Mouse (Mus musculus) heart, embryonic 12.5 days (tissue): ENCODE results near the gene Aagab. TPM values are rescaled to one million over a fixed set of nuclear protein-coding genes. Genes with fewer than 3 reads are reported as not detected.

Source experiments
- ATAC-seq: fragments of 200-750 bp; cut with Nextera tagmentation; 2 replicates; pipeline ENCODE4 v1.8.0; 2017; ENCODE audit warnings: moderate TSS enrichment, moderate library complexity; ENCODE audit not compliant: insufficient number of reproducible peaks, low FRiP score
- H3K27ac ChIP-seq: fragments of 300-500 bp; sonication (generic); 2 replicates; pipeline ENCODE4 v1.5.1; 2016; ENCODE audit warnings: mild to moderate bottlenecking, moderate library complexity; ENCODE audit not compliant: poor library complexity, severe bottlenecking
- H3K27me3 ChIP-seq: fragments of 300-500 bp; sonication (generic); replicated peaks from 2 replicates; pipeline ENCODE4 v1.6.1; 2016; ENCODE audit warnings: mild to moderate bottlenecking, moderate library complexity
- H3K36me3 ChIP-seq: fragments of 300-500 bp; sonication (generic); 2 replicates; pipeline ENCODE4 v1.6.1; 2016; ENCODE audit warnings: mild to moderate bottlenecking, moderate library complexity
- H3K4me1 ChIP-seq: fragments of 300-500 bp; sonication (generic); replicated peaks from 2 replicates; pipeline ENCODE4 v1.6.1; 2016; ENCODE audit warnings: mild to moderate bottlenecking
- H3K4me2 ChIP-seq: fragments of 300-500 bp; sonication (generic); 2 replicates; pipeline ENCODE4 v1.6.1; 2016; ENCODE audit warnings: mild to moderate bottlenecking, moderate library complexity
- H3K4me3 ChIP-seq: fragments of 300-500 bp; sonication (generic); 2 replicates; pipeline ENCODE4 v1.5.1; 2016; ENCODE audit warnings: mild to moderate bottlenecking
- H3K9ac ChIP-seq: fragments of 300-500 bp; sonication (generic); 2 replicates; pipeline ENCODE4 v1.6.1; 2016; ENCODE audit warnings: mild to moderate bottlenecking, moderate library complexity
- H3K9me3 ChIP-seq: fragments of 300-500 bp; sonication (generic); replicated peaks from 2 replicates; pipeline ENCODE4 v1.6.1; 2016; ENCODE audit warnings: mild to moderate bottlenecking, moderate library complexity
- WGBS: fragments of 180-500 bp; shearing (Covaris S2); methylation state at CpG from one replicate; pipeline ENCODE4 v1.1.7; 2016; 5-methylcytosine and 5-hydroxymethylcytosine counted together
- polyA plus RNA-seq: library from polyadenylated mRNA; unstranded; fragments of >200 nt; fragmentation: Nextera tagmentation; extraction: Ambion mirVana; gene quantifications from 2 replicates; pipeline ENCODE4 v1.2.1, GENCODE M21; 2016

Gene Aagab
- polyA plus RNA-seq, 1 experiment from 2014 or later, result 23.2 TPM

GRCm38 (mm10) chr9:63617967-63618366 is 15.5 kb downstream of the Aagab start:
- Histone ChIP-seq H3K36me3 (peaks cover 49% of the 10 kb centered on the region), H3K27ac (no peak overlapping the region), H3K9me3 (no peaks in the 10 kb centered on the region), H3K9ac (no peak overlapping the region), H3K4me3 (no peak overlapping the region), H3K4me1 (peaks cover 6% of the 10 kb centered on the region), H3K4me2 (no peak overlapping the region), H3K27me3 (no peaks in the 10 kb centered on the region)
- no peak for ATAC-seq
- 93% methylated on average over 2 of the region's 2 CpGs for WGBS

DNA sequence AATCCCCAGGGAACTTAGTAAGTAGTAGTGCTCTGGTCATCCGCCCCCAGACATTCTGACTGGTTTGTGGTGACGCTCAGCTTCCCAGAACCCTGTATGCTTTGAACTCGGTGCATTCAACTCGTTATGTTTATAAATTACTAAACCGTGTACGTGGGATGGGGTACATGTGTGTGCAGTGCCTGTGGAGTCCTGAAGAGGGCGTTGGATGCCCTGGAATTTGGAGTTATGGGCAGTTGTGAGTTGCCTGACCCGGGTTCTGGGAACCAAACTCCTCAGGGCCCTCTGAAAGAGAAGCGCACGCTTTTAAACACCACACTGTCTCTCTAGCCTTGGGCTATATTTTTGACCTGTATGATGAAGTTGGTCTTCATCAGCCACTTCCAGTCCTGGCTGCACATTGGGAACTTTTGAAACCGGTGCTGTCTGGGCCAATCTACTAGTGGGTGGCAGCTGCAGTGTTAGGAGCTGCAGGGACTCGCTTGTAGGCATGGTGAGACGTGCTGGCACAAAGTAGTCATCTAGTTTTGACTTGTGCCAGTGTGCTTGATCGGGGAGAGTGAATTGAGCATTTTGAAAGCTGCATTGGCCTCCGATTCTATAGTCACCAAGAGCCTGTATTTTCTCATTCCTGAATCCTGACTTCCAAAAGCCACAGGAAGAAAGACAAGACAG is 21.6 kb downstream of the Aagab start:
- Histone ChIP-seq H3K9ac (no peak overlapping the region), H3K9me3 (no peaks in the 10 kb centered on the region), H3K36me3 (peaks cover 59% of the 10 kb centered on the region), H3K27me3 (no peaks in the 10 kb centered on the region), H3K27ac (no peak overlapping the region), H3K4me1 (no peaks in the 10 kb centered on the region), H3K4me3 (no peak overlapping the region), H3K4me2 (no peak overlapping the region)
- no peak for ATAC-seq
- WGBS, result 86% methylated on average over 15 of the region's 15 CpGs

DNA sequence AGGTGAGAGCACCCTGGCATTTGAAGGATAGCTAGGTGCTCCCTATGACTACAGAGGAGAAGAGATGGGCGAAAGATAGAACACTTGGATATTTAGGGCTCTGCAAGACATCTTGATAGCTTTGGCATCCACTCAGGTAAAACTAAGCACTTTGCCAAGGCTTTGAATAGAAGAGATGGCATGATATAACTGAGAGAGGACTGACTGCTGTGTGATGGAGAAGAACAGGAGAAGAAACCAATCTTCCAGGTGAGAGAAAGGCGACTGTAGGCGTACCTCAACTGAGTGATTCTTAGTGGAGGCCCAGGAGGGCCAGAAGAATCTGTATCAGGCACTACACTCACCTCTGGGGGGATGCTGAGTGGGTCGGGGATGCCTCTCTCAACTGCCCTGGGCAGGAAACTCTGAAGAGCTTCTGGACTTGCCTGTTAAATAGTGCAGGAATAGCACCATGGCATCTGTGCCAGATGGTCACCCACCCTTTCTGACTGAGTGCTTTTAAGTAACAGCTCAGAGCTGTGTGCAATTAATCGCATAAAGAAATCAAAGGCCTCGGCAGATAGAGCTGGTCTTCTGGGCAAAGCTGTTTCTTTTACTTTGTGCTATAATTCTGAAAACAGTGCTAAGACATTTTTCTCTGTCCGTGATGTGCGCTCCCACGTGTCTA is 22.8 kb downstream of the Aagab start:
- Histone ChIP-seq H3K27me3 (no peaks in the 10 kb centered on the region), H3K4me2 (no peak overlapping the region), H3K9ac (no peak overlapping the region), H3K27ac (no peak overlapping the region), H3K4me1 (no peaks in the 10 kb centered on the region), H3K36me3 (peaks cover 57% of the 10 kb centered on the region), H3K9me3 (no peaks in the 10 kb centered on the region), H3K4me3 (no peak overlapping the region)
- 90% methylated on average over 9 of the region's 9 CpGs for WGBS
- no peak for ATAC-seq

GRCm38 (mm10) chr9:63632045-63632444 is 29.6 kb downstream of the Aagab start:
- no peaks in the 10 kb centered on the region for H3K4me1 ChIP-seq
- no peaks in the 10 kb centered on the region for H3K27me3 ChIP-seq
- H3K27ac ChIP-seq, result no peak overlapping the region
- H3K9ac ChIP-seq, result no peak overlapping the region
- no peak overlapping the region for H3K4me3 ChIP-seq
- ATAC-seq, result no peak
- H3K36me3 ChIP-seq, result peaks cover 49% of the 10 kb centered on the region
- no peaks in the 10 kb centered on the region for H3K9me3 ChIP-seq
- 92% methylated on average over 4 of the region's 4 CpGs for WGBS
- no peak overlapping the region for H3K4me2 ChIP-seq

DNA sequence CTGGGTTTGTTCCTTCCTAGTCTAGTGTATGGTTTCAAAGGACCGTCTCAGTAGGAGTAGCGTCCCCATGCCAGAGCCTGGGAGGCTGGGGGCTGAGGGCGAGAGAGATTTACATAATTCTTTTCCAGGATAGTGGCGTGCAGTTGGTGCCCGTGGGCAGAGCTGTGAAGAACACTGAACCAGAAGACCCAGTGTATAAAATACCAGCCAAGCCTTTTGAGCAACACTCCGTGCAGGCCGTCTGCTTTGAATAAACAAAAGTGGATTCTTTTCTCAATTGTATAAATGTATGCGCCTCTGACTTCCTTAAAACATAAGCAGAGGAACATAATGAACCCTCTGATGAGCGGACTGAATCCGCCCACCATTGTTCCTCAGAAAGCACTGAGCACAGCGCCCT is 30.5 kb downstream of the Aagab start:
- H3K36me3 ChIP-seq, result peaks cover 44% of the 10 kb centered on the region
- no peak overlapping the region for H3K4me2 ChIP-seq
- H3K9ac ChIP-seq, result no peak overlapping the region
- no peaks in the 10 kb centered on the region for H3K9me3 ChIP-seq
- WGBS, result 89% methylated on average over 11 of the region's 11 CpGs
- no peak overlapping the region for H3K4me3 ChIP-seq
- no peak for ATAC-seq
- H3K27me3 ChIP-seq, result no peaks in the 10 kb centered on the region
- H3K4me1 ChIP-seq, result no peaks in the 10 kb centered on the region
- no peak overlapping the region for H3K27ac ChIP-seq

DNA sequence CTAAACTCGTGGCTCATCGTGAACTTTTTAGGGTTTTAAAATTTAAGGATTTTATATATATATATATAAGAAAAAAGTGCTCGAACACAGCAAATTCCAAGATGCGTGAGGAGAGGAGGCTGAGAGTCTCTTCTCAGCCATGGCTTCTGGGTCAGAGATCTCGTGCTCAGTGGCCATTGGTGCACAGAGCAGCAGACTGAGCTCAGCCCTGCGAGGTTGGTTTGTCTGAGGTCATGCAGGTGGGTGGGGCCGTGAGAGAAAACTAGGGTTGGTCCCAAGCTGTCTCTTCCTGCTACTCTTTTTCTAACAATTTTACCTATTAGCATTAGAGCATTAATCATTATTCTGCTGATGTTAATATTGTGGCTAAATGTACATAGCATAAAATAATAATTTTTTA is 30.9 kb downstream of the Aagab start:
- Histone ChIP-seq H3K4me2 (no peak overlapping the region), H3K36me3 (peaks cover 40% of the 10 kb centered on the region)
- whole genome bisulfite sequencing, result 81% methylated on average over 7 of the region's 7 CpGs

GRCm38 (mm10) chr9:63636113-63636512 is 33.7 kb downstream of the Aagab start:
- ATAC-seq, result no peak
- no peak overlapping the region for H3K9ac ChIP-seq
- WGBS, result 71% methylated on average over 7 of the region's 7 CpGs

More for the DNA sequence above, 30.9 kb downstream of the Aagab start:
- Histone ChIP-seq H3K9ac (no peak overlapping the region), H3K9me3 (no peaks in the 10 kb centered on the region), H3K4me3 (no peak overlapping the region), H3K27me3 (no peaks in the 10 kb centered on the region), H3K27ac (no peak overlapping the region), H3K4me1 (no peaks in the 10 kb centered on the region)
- no peak for ATAC-seq

DNA sequence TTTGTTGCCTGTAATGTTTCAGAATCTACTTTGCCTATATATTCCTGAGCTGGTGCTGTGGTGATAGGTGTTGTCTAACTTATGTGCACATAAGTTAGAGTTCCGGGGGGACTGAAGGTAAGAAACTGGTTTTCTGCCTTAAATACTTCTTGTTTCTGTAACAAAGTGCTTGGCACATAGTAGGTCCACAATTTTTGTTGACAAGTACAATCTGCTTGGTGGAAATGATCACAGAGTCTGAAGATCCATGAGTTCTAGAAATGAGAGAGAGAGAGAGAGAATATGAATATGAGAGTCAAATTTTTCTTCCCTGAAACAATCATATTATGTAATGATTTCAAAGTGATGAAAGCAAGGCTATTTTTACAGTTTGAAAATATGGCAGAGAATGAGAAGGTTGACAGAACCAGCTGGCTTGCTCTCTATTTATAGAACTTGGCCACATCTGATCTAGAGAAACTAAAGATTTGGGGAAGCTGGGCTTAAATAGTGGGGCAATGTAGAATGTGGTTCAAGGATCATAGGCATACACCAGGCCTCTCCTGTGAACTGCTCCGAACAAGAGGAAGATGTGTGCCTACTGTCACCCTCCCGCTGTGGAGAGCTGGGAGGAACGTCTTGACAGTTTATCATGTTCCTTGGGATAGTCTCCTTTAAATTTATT is 39.7 kb downstream of the Aagab start:
- no peak for ATAC-seq
- H3K4me3 ChIP-seq, result no peak overlapping the region
- H3K4me1 ChIP-seq, result peaks cover 15% of the 10 kb centered on the region
- no peaks in the 10 kb centered on the region for H3K9me3 ChIP-seq
- no peak overlapping the region for H3K9ac ChIP-seq
- 84% methylated on average over 4 of the region's 4 CpGs for WGBS
- H3K27ac ChIP-seq, result no peak overlapping the region
- no peaks in the 10 kb centered on the region for H3K27me3 ChIP-seq
- no peak overlapping the region for H3K4me2 ChIP-seq
- H3K36me3 ChIP-seq, result peaks cover 61% of the 10 kb centered on the region

More at GRCm38 (mm10) chr9:63636113-63636512, 33.7 kb downstream of the Aagab start:
- Histone ChIP-seq H3K4me1 (no peaks in the 10 kb centered on the region), H3K27me3 (no peaks in the 10 kb centered on the region), H3K4me2 (no peak overlapping the region), H3K4me3 (no peak overlapping the region), H3K27ac (no peak overlapping the region), H3K9me3 (no peaks in the 10 kb centered on the region), H3K36me3 (peaks cover 47% of the 10 kb centered on the region)

DNA sequence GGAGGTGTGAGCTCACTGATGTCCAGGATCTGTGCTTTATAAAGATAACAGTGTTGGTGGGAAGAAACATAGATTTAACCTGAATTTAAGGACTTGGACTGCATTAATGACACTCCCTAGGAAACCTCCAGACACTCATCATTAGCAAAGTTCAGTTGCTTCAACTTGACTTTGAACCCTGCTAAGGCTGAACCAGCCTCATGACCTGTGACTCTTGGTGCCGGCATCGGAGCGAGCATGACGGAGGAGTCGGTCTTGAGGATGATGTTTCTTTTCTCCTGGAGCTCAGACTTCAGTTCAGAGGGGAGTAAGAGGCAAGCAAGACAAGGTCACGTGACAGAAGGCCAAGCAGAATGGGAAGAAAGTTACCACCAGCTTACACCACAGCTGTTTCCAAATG is 41.6 kb downstream of the Aagab start:
- Histone ChIP-seq H3K27me3 (no peaks in the 10 kb centered on the region), H3K9ac (no peak overlapping the region), H3K4me2 (no peak overlapping the region), H3K27ac (no peak overlapping the region), H3K36me3 (peaks cover 71% of the 10 kb centered on the region), H3K4me1 (peaks cover 15% of the 10 kb centered on the region), H3K9me3 (no peaks in the 10 kb centered on the region), H3K4me3 (no peak overlapping the region)
- ATAC-seq, result no peak
- 87% methylated on average over 6 of the region's 6 CpGs for WGBS

DNA sequence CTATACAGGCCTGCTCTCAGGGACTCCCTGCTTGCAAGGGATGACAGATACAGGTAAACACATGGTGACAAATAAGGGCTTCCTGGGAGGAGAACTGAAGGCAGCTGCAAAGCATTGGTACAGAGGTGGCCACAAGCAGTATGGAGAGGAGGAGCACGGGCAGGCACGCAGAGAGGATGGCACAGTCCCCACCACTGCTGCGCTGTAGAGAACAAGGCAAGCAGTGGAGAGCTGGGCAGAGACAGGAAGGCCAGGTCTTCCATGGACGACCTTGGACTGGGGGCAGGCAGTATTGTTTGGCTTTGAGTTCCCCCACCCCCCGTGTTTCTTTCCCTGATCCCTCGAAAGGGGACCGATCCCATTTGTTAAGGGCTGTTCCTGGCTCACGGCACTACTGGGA is 42.6 kb downstream of the Aagab start:
- 80% methylated on average over 8 of the region's 8 CpGs for WGBS
- ATAC-seq, result no peak
- no peaks in the 10 kb centered on the region for H3K9me3 ChIP-seq
- no peak overlapping the region for H3K27ac ChIP-seq
- H3K36me3 ChIP-seq, result peaks cover 71% of the 10 kb centered on the region
- H3K4me2 ChIP-seq, result no peak overlapping the region
- no peaks in the 10 kb centered on the region for H3K27me3 ChIP-seq
- H3K9ac ChIP-seq, result no peak overlapping the region
- no peak overlapping the region for H3K4me3 ChIP-seq
- H3K4me1 ChIP-seq, result peaks cover 15% of the 10 kb centered on the region

DNA sequence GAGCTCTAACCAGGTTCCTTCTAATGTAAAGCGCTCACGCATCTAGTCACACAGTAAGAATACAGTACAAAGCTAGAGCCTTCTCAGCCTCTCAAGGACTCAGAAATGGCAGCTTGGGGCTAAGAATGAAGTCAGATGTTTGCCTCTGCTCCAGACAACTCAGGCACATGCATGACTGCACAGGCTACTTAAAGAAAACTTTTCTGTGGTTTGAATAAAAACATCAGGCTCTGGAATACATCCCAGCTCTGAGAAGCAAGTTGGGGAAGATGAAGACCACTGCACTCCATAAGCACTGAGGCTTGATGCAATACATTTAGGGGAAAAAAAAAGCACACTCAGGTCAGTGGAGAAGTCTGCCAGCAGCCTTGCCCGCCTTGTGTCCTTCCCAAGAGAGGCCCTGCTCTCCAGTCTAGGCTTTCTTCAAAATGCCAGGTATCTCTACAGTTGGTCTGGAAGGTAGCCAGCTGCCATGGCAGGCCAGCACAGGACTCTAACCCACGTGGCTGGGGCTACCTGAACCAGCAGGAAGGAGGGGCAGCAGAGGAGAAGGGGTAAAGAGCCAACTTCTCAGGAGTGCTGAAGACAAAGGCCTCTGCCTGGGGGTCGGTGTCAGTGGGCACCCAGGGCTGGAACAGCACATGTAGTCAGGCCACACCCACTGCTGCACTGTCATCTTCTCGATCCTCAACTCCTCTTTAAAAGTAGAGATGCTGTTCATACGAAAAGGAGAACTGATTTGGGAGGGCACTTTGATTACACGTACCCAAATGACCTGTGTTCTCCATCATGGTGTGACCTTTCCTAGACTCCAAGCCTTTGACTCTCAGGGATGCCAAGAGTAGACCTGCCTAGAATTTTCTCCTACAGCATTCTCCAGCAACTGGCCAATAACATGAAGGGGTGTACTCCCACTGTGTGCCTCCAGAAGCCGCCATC is 45.4 kb downstream of the Aagab start:
- WGBS, result 80% methylated on average over 9 of the region's 9 CpGs
- no peak for ATAC-seq
- Histone ChIP-seq H3K4me3 (no peak overlapping the region), H3K9ac (no peak overlapping the region), H3K9me3 (no peaks in the 10 kb centered on the region), H3K27ac (no peak overlapping the region), H3K27me3 (no peaks in the 10 kb centered on the region), H3K4me1 (peaks cover 14% of the 10 kb centered on the region), H3K36me3 (peaks cover 78% of the 10 kb centered on the region), H3K4me2 (no peak overlapping the region)
